Mouse (Mus musculus): ENCODE results near the gene Catsperg1. TPM values are rescaled to one million over a fixed set of nuclear protein-coding genes. Genes with fewer than 3 reads are reported as not detected.
A peak's percentile ranks its signal among the peaks of the same experiment; 100 is the strongest.
"Not testable (repeated sequence)": the region's sequence is repeated elsewhere in the genome, so short reads cannot be mapped to it uniquely, and the experiment has no call there.

The Catsperg1 gene
- polyA plus RNA-seq, 1 experiment from 2014 or later = 1.2 TPM

GRCm38 (mm10) chr7:29247314-29247700 is 33.5 kb upstream of the Catsperg1 start:
- Histone ChIP-seq H3K27ac (ENCODE audit: low read length) (no peak overlapping the region), H3K4me2 (replicated peaks; ENCODE audit: low read depth, low read length) (peak overlapping the region; percentile 55), H3K27me3 (ENCODE audit: insufficient read depth, low read length) (no peaks in the 10 kb centered on the region), H3K4me3 (ENCODE audit: low read length) (peak overlapping the region; percentile 37), H3K9me3 (ENCODE audit: low read length) (no peaks in the 10 kb centered on the region), H3K36me3 (ENCODE audit: insufficient read depth, low read length) (peaks cover 18% of the 10 kb centered on the region), H3K4me1 (ENCODE audit: insufficient read depth, low read length) (peaks cover 20% of the 10 kb centered on the region), H3K9ac (replicated peaks; ENCODE audit: low read length) (no peak overlapping the region; the same call in 1 of the 2 replicates)
- 28% methylated on average over 16 of the region's 16 CpGs for WGBS
- peak; percentile 37; the same call in 1 of the 2 replicates for ATAC-seq (ENCODE audit: low FRiP score, low TSS enrichment)

GRCm38 (mm10) chr7:29246619-29247313 is 32.9 kb upstream of the Catsperg1 start:
- H3K9me3 ChIP-seq (ENCODE audit: low read length) = no peaks in the 10 kb centered on the region
- WGBS = 83% methylated on average over 21 of the region's 21 CpGs
- H3K27me3 ChIP-seq (ENCODE audit: insufficient read depth, low read length) = no peaks in the 10 kb centered on the region
- no peak for ATAC-seq (ENCODE audit: low FRiP score, low TSS enrichment)
- H3K27ac ChIP-seq (ENCODE audit: low read length) = no peak overlapping the region
- H3K36me3 ChIP-seq (ENCODE audit: insufficient read depth, low read length) = peaks cover 18% of the 10 kb centered on the region
- H3K4me3 ChIP-seq (ENCODE audit: low read length) = no peak overlapping the region
- no peak overlapping the region for H3K4me2 ChIP-seq (replicated peaks; ENCODE audit: low read depth, low read length)
- H3K9ac ChIP-seq (replicated peaks; ENCODE audit: low read length) = no peak overlapping the region
- H3K4me1 ChIP-seq (ENCODE audit: insufficient read depth, low read length) = peaks cover 20% of the 10 kb centered on the region

- WGBS = 76% methylated on average over 5 of the region's 5 CpGs
- Histone ChIP-seq H3K9ac (replicated peaks; ENCODE audit: low read length) (no peak overlapping the region), H3K9me3 (ENCODE audit: low read length) (no peaks in the 10 kb centered on the region), H3K27me3 (ENCODE audit: insufficient read depth, low read length) (no peaks in the 10 kb centered on the region), H3K4me1 (ENCODE audit: insufficient read depth, low read length) (peaks cover 20% of the 10 kb centered on the region), H3K36me3 (ENCODE audit: insufficient read depth, low read length) (peaks cover 18% of the 10 kb centered on the region), H3K4me3 (ENCODE audit: low read length) (no peak overlapping the region), H3K4me2 (replicated peaks; ENCODE audit: low read depth, low read length) (no peak overlapping the region), H3K27ac (ENCODE audit: low read length) (no peak overlapping the region)
- no peak for ATAC-seq (ENCODE audit: low FRiP score, low TSS enrichment)
Measured at GRCm38 (mm10) chr7:29246015-29246414, 32.2 kb upstream of the Catsperg1 start.

GRCm38 (mm10) chr7:29244732-29245416 is 31.0 kb upstream of the Catsperg1 start:
- no peak overlapping the region for H3K9ac ChIP-seq (replicated peaks; ENCODE audit: low read length)
- no peak overlapping the region for H3K4me2 ChIP-seq (replicated peaks; ENCODE audit: low read depth, low read length)
- H3K27me3 ChIP-seq (ENCODE audit: insufficient read depth, low read length) = no peaks in the 10 kb centered on the region
- 86% methylated on average over 7 of the region's 7 CpGs for WGBS
- no peak overlapping the region for H3K27ac ChIP-seq (ENCODE audit: low read length)
- peaks cover 18% of the 10 kb centered on the region for H3K36me3 ChIP-seq (ENCODE audit: insufficient read depth, low read length)
- ATAC-seq (ENCODE audit: low FRiP score, low TSS enrichment) = no peak
- no peak overlapping the region for H3K4me3 ChIP-seq (ENCODE audit: low read length)
- no peaks in the 10 kb centered on the region for H3K9me3 ChIP-seq (ENCODE audit: low read length)
- peaks cover 20% of the 10 kb centered on the region for H3K4me1 ChIP-seq (ENCODE audit: insufficient read depth, low read length)

GRCm38 (mm10) chr7:29238019-29238967 is 24.5 kb upstream of the Catsperg1 start, which contains the start of gene Yif1b:
Yif1b (plus strand) TSS chr7:29238329.
- under 1% methylated on average over 60 of the region's 60 CpGs for WGBS
- H3K9me3 ChIP-seq (ENCODE audit: low read length) = no peaks in the 10 kb centered on the region
- H3K4me2 ChIP-seq (replicated peaks; ENCODE audit: low read depth, low read length) = peak within 1 kb of the TSS; percentile 72
- peak within 1 kb of the TSS; percentile 80 for H3K9ac ChIP-seq (replicated peaks; ENCODE audit: low read length)
- peak; percentile 97 for ATAC-seq (ENCODE audit: low FRiP score, low TSS enrichment)
- peak within 1 kb of the TSS; percentile 95 for H3K27ac ChIP-seq (ENCODE audit: low read length)
- no peaks in the 10 kb centered on the region for H3K27me3 ChIP-seq (ENCODE audit: insufficient read depth, low read length)
- peak within 1 kb of the TSS; percentile 79 for H3K4me3 ChIP-seq (ENCODE audit: low read length)
- H3K36me3 ChIP-seq (ENCODE audit: insufficient read depth, low read length) = no peaks in the 10 kb centered on the region
- H3K4me1 ChIP-seq (ENCODE audit: insufficient read depth, low read length) = peaks cover 13% of the 10 kb centered on the region

- not testable (repeated sequence) for H3K27me3 ChIP-seq (ENCODE audit: insufficient read depth, low read length); H3K9me3 ChIP-seq (ENCODE audit: low read length); H3K36me3 ChIP-seq (ENCODE audit: insufficient read depth, low read length)
- Histone ChIP-seq H3K4me2 (replicated peaks; ENCODE audit: low read depth, low read length) (peak overlapping the region; percentile 59), H3K4me1 (ENCODE audit: insufficient read depth, low read length) (peaks cover 13% of the 10 kb centered on the region), H3K9ac (replicated peaks; ENCODE audit: low read length) (peak overlapping the region; percentile 71), H3K27ac (ENCODE audit: low read length) (peak overlapping the region; percentile 95), H3K4me3 (ENCODE audit: low read length) (peak overlapping the region; percentile 79)
- WGBS = 28% methylated on average over 6 of the region's 6 CpGs
- peak; percentile 11; the same call in 1 of the 2 replicates for ATAC-seq (ENCODE audit: low FRiP score, low TSS enrichment)
Measured at GRCm38 (mm10) chr7:29237596-29237995, 23.8 kb upstream of the Catsperg1 start.

GRCm38 (mm10) chr7:29236593-29236992 is 22.8 kb upstream of the Catsperg1 start:
- no peaks in the 10 kb centered on the region for H3K9me3 ChIP-seq (ENCODE audit: low read length)
- H3K4me3 ChIP-seq (ENCODE audit: low read length) = no peak overlapping the region
- WGBS = 76% methylated on average over 4 of the region's 4 CpGs

GRCm38 (mm10) chr7:29234661-29235060 is 20.8 kb upstream of the Catsperg1 start:
- Histone ChIP-seq H3K36me3 (ENCODE audit: insufficient read depth, low read length) (no peaks in the 10 kb centered on the region), H3K27ac (ENCODE audit: low read length) (no peak overlapping the region), H3K9me3 (ENCODE audit: low read length) (no peaks in the 10 kb centered on the region), H3K4me3 (ENCODE audit: low read length) (no peak overlapping the region), H3K4me1 (ENCODE audit: insufficient read depth, low read length) (peaks cover 17% of the 10 kb centered on the region), H3K27me3 (ENCODE audit: insufficient read depth, low read length) (peaks cover 22% of the 10 kb centered on the region), H3K9ac (replicated peaks; ENCODE audit: low read length) (no peak overlapping the region), H3K4me2 (replicated peaks; ENCODE audit: low read depth, low read length) (no peak overlapping the region)
- WGBS = 88% methylated on average over 5 of the region's 5 CpGs
- no peak for ATAC-seq (ENCODE audit: low FRiP score, low TSS enrichment)

More at GRCm38 (mm10) chr7:29236593-29236992, 22.8 kb upstream of the Catsperg1 start:
- Histone ChIP-seq H3K27ac (ENCODE audit: low read length) (no peak overlapping the region), H3K27me3 (ENCODE audit: insufficient read depth, low read length) (peaks cover 10% of the 10 kb centered on the region), H3K36me3 (ENCODE audit: insufficient read depth, low read length) (no peaks in the 10 kb centered on the region), H3K4me1 (ENCODE audit: insufficient read depth, low read length) (peaks cover 19% of the 10 kb centered on the region), H3K9ac (replicated peaks; ENCODE audit: low read length) (no peak overlapping the region), H3K4me2 (replicated peaks; ENCODE audit: low read depth, low read length) (no peak overlapping the region)
- ATAC-seq (ENCODE audit: low FRiP score, low TSS enrichment) = no peak

- peaks cover 8% of the 10 kb centered on the region for H3K4me1 ChIP-seq (ENCODE audit: insufficient read depth, low read length)
- H3K27ac ChIP-seq (ENCODE audit: low read length) = no peak overlapping the region
- H3K36me3 ChIP-seq (ENCODE audit: insufficient read depth, low read length) = no peaks in the 10 kb centered on the region
- H3K27me3 ChIP-seq (ENCODE audit: insufficient read depth, low read length) = peaks cover 22% of the 10 kb centered on the region
- H3K4me3 ChIP-seq (ENCODE audit: low read length) = no peak overlapping the region
- no peak overlapping the region for H3K4me2 ChIP-seq (replicated peaks; ENCODE audit: low read depth, low read length)
- no peaks in the 10 kb centered on the region for H3K9me3 ChIP-seq (ENCODE audit: low read length)
- WGBS = 74% methylated on average over 6 of the region's 6 CpGs
- no peak overlapping the region for H3K9ac ChIP-seq (replicated peaks; ENCODE audit: low read length)
- ATAC-seq (ENCODE audit: low FRiP score, low TSS enrichment) = no peak
Measured at GRCm38 (mm10) chr7:29233745-29234144, 19.9 kb upstream of the Catsperg1 start.
